Mouse (Mus musculus) monocyte, adult 2 months (primary cell): ENCODE results near the gene Gm4141.
"Not testable (repeated sequence)": the region's sequence is repeated elsewhere in the genome, so short reads cannot be mapped to it uniquely, and the experiment has no call there.

ENCODE experiments used
- DNase-seq, 2 experiments: peaks; one replicate each; pipeline ENCODE4 v3.0.0; 2022; ENCODE audit warnings: low spot score in 2 of 2, low read depth in 1 of 2

Gene Gm4141

DNA sequence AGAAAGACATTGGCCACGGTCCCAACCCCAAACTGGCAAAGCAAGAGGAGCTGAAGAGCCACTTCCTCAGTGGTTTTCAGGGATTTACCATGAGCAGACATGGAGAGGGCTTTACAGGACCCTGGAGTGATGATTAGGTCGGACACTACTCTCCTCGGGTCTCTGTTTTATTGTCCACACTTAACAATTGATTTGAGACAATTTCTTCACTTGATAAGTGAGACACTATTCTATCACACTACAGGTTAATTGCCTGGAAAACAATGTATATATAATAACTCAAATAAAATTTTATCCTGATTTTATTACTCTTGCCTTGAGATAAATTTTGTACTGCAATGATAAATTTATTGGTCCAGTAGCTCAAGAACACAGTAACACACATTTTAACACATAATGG, at the start of gene Gm4141:
Gene Gm4141 (minus strand): TSS at position 101 of the 400 bp plus-strand sequence.
- not testable (repeated sequence) for DNase-seq

DNA sequence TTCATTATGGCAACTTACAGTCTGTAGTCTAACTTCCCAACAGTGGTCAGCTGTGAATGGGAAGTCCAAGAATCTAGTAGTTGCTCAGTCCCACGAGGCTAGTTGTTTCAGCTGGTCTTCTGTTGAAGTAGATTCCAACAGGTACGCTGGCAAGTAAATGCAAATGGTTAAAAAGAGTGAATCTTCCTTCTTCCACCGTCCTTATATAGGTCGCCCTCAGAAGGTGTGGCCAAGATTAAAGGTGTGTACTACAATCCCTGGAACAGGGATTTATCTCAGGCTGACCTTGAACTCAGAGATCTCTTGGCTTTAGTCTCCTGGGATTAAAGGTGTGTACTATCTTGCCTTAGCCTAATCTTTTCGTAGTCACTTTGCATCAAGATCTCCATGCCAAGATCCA, 22.9 kb upstream of the Gm4141 start, which contains the start of gene Gm4513:
Gene Gm4513 (minus strand): TSS at position 101 of the 400 bp plus-strand sequence.
- not testable (repeated sequence) for DNase-seq

DNA sequence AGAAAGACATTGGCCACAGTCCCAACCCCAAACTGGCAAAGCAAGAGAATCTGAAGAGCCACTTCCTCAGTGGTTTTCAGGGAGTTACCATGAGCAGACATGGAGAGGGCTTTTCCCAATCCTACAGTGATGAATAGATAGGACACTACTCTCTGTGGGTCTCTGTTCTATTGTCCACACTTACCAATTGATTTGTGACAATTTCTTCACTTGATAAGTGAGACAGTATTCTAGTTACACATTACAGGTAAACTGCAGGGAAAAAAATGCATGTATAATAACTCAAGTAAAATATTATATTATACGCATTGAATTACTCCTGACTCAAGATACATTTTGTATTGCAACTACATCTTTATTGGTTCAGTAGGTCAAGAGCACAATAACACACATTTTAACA, 30.4 kb downstream of the Gm4141 start, which contains the start of gene Gm5726:
Gene Gm5726 (minus strand): TSS at position 101 of the 400 bp plus-strand sequence.
- not testable (repeated sequence) for DNase-seq

DNA sequence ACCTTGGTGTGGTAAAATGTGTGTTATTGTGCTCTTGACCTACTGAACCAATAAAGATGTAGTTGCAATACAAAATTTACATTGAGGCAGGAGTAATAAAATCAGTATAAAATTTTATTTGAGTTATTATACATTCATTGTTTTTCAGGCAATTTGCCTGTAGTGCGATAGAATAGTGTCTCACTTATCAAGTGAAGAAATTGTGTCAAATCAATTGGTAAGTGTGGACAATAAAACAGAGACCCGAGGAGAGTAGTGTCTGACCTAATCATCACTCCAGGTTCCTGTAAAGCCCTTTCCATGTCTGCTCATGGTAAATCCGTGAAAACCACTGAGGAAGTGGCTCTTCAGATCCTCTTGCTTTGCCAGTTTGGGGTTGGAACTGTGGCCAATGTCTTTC, 42.5 kb downstream of the Gm4141 start, which contains the start of gene Vmn1r104:
Gene Vmn1r104 (plus strand): TSS at position 301 of the 400 bp plus-strand sequence.
- DNase-seq = not testable (repeated sequence)
